Mouse (Mus musculus): ENCODE measurements at regions not wholly inside any gene's neighbourhood (a gene's known extent, or its start where the extent isn't known, plus 50 kb on each side); places are given as distances from the start of the nearest gene placed in this dataset.
A peak's percentile ranks its signal among the peaks of the same experiment; 100 is the strongest.
"Not testable (repeated sequence)": the region's sequence is repeated elsewhere in the genome, so short reads cannot be mapped to it uniquely, and the experiment has no call there.

DNA sequence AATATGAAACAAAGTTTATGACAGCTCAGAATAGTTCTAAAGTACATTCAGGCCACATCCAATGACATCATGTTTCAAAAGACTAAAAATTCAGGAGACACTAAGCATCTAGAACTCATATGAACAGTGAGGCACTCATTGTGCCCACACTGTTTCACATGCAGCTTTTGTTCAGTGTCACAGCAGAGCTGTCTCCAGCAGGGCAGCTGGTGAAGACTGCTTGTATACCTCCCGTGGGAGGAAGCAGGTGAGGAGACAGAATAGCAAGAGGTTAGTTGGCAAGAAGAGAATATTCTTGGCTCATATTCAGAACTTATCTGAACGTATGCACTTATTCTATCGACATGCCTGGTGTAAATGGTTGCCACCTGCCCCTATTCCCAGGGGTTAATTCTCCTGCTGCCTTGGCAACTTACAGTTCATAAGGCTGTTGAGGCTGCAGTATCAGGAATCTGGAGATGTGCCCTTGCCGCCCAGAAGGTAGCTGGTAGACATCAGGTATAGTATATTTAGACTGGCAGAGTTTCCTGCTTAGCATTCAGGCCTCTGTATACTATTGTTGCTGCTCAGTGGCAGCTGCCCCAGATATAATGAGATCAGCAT, 1109.0 kb downstream of the Lrfn5 start:
- Histone ChIP-seq H3K4me1 (replicated peaks; ENCODE audit: control insufficient read depth, insufficient read depth, low read length) (no peaks in the 10 kb centered on the region), H3K9ac (no peak overlapping the region), H3K27ac (no peak overlapping the region), H3K4me3 (replicated peaks; ENCODE audit: low read length) (no peak overlapping the region), H3K9me3 (ENCODE audit: control insufficient read depth, low read length) (no peaks in the 10 kb centered on the region), H3K4me2 (replicated peaks) (no peak overlapping the region), H3K36me3 (replicated peaks; ENCODE audit: control insufficient read depth, insufficient read depth) (no peaks in the 10 kb centered on the region), H3K27me3 (ENCODE audit: control insufficient read depth, insufficient read depth, low read length) (no peaks in the 10 kb centered on the region)
- WGBS: 59% methylated on average over 4 of the region's 4 CpGs
- DNase-seq (ENCODE audit: low spot score): peak; percentile 30
- ATAC-seq (ENCODE audit: low FRiP score): peak; percentile 60; the same call in 1 of the 2 replicates

DNA sequence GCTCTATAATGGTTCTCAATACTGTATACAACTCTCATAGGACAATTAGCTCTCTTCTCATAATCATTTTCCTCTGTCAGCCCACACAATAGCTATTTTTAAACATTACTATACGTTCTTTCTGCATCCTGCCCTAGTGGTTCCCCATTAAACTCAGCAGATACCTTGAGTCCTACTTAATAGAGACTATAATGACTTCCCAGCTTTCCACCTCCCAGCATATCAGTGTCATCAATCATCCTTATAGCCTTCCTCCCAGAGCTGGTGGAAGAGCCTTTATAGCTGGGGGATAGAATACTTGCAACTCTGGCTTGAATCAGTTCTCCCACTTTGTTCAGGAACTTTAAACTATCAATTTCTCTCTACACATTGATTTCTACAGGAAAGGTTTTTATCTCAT, 1141.7 kb downstream of the Lrfn5 start:
- 55% methylated on average over 1 of the region's 1 CpGs for WGBS
- Histone ChIP-seq H3K4me2 (replicated peaks) (no peak overlapping the region), H3K27me3 (ENCODE audit: control insufficient read depth, insufficient read depth, low read length) (no peaks in the 10 kb centered on the region), H3K9ac (no peak overlapping the region), H3K27ac (no peak overlapping the region), H3K4me3 (replicated peaks; ENCODE audit: low read length) (no peak overlapping the region), H3K36me3 (replicated peaks; ENCODE audit: control insufficient read depth, insufficient read depth) (no peaks in the 10 kb centered on the region), H3K9me3 (ENCODE audit: control insufficient read depth, low read length) (peaks cover 4% of the 10 kb centered on the region; the same call in 1 of the 2 replicates), H3K4me1 (replicated peaks; ENCODE audit: control insufficient read depth, insufficient read depth, low read length) (no peaks in the 10 kb centered on the region)
- DNase-seq (ENCODE audit: low spot score) (no peak), ATAC-seq (ENCODE audit: low FRiP score) (peak; percentile 43; the same call in 1 of the 2 replicates)

DNA sequence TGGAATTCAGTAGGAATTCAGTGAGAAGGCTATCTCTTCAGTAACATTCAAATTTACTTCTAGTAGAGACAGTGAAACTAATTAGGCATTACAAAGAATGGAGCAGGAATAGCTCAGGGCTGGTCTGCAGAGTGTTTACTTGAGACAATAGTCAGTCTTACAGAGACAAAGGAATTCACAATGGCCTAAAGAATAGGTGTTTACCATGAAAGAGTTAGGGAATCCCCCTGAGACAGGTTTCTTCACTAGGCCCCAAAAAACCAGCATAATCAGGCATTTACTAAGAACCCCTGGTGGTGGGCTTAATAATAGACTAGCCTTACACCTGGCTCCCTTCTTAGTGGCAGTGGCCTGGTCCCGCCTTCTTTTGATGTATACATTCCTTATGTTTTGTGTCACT, 1184.2 kb downstream of the Lrfn5 start:
- H3K9ac ChIP-seq; H3K27me3 ChIP-seq (ENCODE audit: control insufficient read depth, insufficient read depth, low read length); H3K4me1 ChIP-seq (replicated peaks; ENCODE audit: control insufficient read depth, insufficient read depth, low read length); H3K27ac ChIP-seq; DNase-seq (ENCODE audit: low spot score); H3K9me3 ChIP-seq (ENCODE audit: control insufficient read depth, low read length); H3K4me2 ChIP-seq (replicated peaks); H3K4me3 ChIP-seq (replicated peaks; ENCODE audit: low read length); H3K36me3 ChIP-seq (replicated peaks; ENCODE audit: control insufficient read depth, insufficient read depth); ATAC-seq (ENCODE audit: low FRiP score): not testable (repeated sequence)
- WGBS: 64% methylated on average over 1 of the region's 1 CpGs

Data from hindbrain, embryonic 14.5 days (tissue).